Mouse (Mus musculus) midbrain, embryonic 13.5 days (tissue): ENCODE data around the gene Akr1c12. TPM values are rescaled to one million over a fixed set of nuclear protein-coding genes. Genes with fewer than 3 reads are reported as not detected.
"Not testable (repeated sequence)": the region's sequence is repeated elsewhere in the genome, so short reads cannot be mapped to it uniquely, and the experiment has no call there.

Experiments used
- ATAC-seq: fragments of 200-750 bp; cut with Nextera tagmentation; 2 replicates; pipeline ENCODE4 v1.8.0; 2017; ENCODE audit warnings: mild to moderate bottlenecking, moderate TSS enrichment, moderate library complexity
- H3K27ac ChIP-seq: fragments of 300-500 bp; sonication (generic); 2 replicates; pipeline ENCODE4 v1.5.1; 2015; ENCODE audit warnings: inconsistent platforms, mild to moderate bottlenecking, moderate library complexity
- H3K27me3 ChIP-seq: fragments of 300-500 bp; sonication (generic); 2 replicates; pipeline ENCODE4 v1.6.1; 2015; ENCODE audit warnings: mild to moderate bottlenecking, inconsistent platforms
- H3K36me3 ChIP-seq: fragments of 300-500 bp; sonication (generic); 2 replicates; pipeline ENCODE4 v1.6.1; 2015; ENCODE audit warnings: mild to moderate bottlenecking, inconsistent platforms
- H3K4me1 ChIP-seq: fragments of 300-500 bp; sonication (generic); replicated peaks from 2 replicates; pipeline ENCODE4 v1.6.1; 2015; ENCODE audit warnings: inconsistent platforms
- H3K4me2 ChIP-seq: fragments of 300-500 bp; sonication (generic); replicated peaks from 2 replicates; pipeline ENCODE4 v1.6.1; 2015; ENCODE audit warnings: moderate library complexity, mild to moderate bottlenecking, inconsistent platforms
- H3K4me3 ChIP-seq: fragments of 300-500 bp; sonication (generic); replicated peaks from 2 replicates; pipeline ENCODE4 v1.5.1; 2015; ENCODE audit warnings: mild to moderate bottlenecking, inconsistent platforms
- H3K9ac ChIP-seq: fragments of 300-500 bp; sonication (generic); replicated peaks from 2 replicates; pipeline ENCODE4 v1.6.1; 2015; ENCODE audit warnings: mild to moderate bottlenecking, inconsistent platforms
- H3K9me3 ChIP-seq: fragments of 300-500 bp; sonication (generic); 2 replicates; pipeline ENCODE4 v1.6.1; 2016; ENCODE audit warnings: mild to moderate bottlenecking, inconsistent platforms
- WGBS: fragments of 180-500 bp; shearing (Covaris S2); methylation state at CpG from one replicate; pipeline ENCODE4 v1.1.7; 2015; 5-methylcytosine and 5-hydroxymethylcytosine counted together
- polyA plus RNA-seq: library from polyadenylated mRNA; unstranded; fragments of >200 nt; fragmentation: Nextera tagmentation; extraction: Ambion mirVana; gene quantifications from 2 replicates; pipeline ENCODE4 v1.2.1, GENCODE M21; 2015

The Akr1c12 gene
- not detected in 2 replicates for polyA plus RNA-seq

DNA sequence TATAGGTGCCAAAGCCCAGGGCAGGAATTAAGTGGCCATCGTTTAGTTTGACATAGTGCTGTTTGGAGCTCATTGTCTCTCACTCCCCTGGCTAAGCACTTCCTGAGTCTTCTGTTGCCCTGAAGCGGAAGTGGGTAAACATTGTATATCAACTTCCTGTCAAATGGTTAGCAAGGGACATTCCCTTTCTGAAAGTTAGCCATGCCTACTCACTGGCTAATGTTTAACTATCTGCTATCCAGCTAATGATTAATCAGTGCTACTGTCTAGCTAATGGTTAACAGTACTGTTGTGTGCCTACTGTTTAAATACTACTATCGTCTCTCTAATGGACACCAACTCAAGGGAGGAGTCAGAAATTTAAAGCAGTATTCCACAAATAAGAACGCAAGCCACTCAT lies at the start of gene Akr1c12:
Gene Akr1c12, minus strand, starts transcription at position 150 of the 400 bp plus-strand sequence.
- Histone ChIP-seq H3K4me1 (no peaks in the 10 kb centered on the region), H3K27me3 (no peaks in the 10 kb centered on the region), H3K4me2 (no peak within 1 kb of the TSS), H3K9me3 (no peaks in the 10 kb centered on the region), H3K9ac (no peak within 1 kb of the TSS), H3K27ac (no peak within 1 kb of the TSS), H3K4me3 (no peak within 1 kb of the TSS), H3K36me3 (no peaks in the 10 kb centered on the region)
- WGBS, result 86% methylated on average over 4 of the region's 4 CpGs
- ATAC-seq, result no peak

DNA sequence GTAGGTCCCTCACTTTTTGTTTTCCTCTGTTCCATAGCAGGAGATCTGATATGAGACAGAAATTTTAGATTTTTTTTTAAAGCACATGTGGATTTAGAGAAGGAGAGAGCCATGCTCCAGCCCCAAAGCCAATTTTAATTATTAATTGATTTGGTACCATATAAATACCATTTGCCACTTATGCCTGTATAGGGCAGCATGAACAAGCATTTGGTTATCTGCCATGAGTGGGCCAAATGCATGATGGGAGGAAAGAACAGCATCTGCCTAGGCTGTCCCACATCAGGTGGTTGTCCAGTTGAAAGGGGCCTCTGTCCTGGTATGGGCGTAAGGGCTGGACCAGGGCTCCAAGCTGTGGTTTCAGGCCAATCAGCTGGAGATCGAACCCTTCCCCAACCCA lies 39.5 kb upstream of the Akr1c12 start:
- 91% methylated on average over 2 of the region's 2 CpGs for WGBS
- Histone ChIP-seq H3K4me2 (no peak overlapping the region), H3K27me3 (no peaks in the 10 kb centered on the region), H3K9ac (no peak overlapping the region), H3K9me3 (no peaks in the 10 kb centered on the region), H3K27ac (no peak overlapping the region), H3K4me3 (no peak overlapping the region), H3K4me1 (no peaks in the 10 kb centered on the region), H3K36me3 (no peaks in the 10 kb centered on the region)
- no peak for ATAC-seq

DNA sequence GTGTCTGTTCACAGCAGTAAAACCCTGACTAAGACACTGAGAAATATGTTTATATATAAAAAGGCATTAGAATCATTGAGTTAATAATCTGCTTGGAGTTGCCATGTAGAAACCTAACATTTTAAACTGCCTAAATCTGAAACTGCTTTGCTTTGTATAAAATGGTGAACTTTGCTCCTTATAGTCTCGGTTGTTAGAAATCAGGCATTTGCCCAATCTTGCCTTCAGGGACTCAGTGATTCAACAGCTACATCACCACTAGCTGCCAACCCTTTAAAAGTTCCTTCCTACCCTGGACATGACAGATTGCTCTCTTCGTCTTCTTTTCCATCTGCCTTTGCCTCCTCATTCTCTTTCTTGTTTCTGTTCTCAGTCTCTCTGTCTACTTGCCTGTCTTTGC lies 34.7 kb upstream of the Akr1c12 start:
- 83% methylated on average over 2 of the region's 2 CpGs for WGBS
- H3K9ac ChIP-seq, result no peak overlapping the region
- no peak for ATAC-seq

DNA sequence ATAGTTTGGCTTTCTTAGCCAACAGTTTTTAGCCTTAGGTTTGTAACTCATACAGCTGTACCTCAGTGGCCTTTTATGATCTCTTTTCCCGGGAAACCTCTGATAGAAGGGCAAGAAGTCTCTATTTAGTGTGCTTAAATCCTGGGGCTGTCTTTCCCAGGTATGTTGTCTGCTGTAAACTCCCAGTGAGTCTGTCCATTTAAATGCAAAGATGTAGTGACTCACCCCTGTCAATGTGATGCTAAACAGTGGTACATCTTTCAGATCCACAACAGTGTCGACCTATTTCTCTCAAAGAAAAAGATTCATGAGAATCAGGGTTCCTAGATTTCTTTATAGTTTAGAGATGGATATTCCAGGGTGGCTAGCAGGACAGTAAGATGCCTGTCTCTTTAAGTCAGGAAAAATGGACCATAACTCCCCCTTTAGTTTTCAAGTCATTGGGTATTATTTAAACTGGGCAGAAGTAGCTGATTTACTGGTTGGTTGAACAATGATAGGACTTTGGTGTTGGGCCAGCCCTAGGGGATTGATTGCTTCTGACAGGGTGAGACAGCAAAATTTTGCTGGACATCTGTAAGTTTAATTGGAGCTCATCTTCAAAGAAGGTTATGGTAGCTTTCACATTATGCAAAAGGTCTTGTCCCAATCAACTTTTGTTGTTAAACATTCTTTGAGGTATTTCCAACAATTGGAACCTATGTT lies 25.8 kb upstream of the Akr1c12 start:
- no peak for ATAC-seq
- Histone ChIP-seq H3K27me3 (no peaks in the 10 kb centered on the region), H3K4me3 (no peak overlapping the region), H3K36me3 (no peaks in the 10 kb centered on the region), H3K9me3 (no peaks in the 10 kb centered on the region), H3K4me1 (no peaks in the 10 kb centered on the region), H3K27ac (no peak overlapping the region), H3K9ac (no peak overlapping the region), H3K4me2 (no peak overlapping the region)
- WGBS, result 52% methylated on average over 2 of the region's 2 CpGs

More for the DNA sequence above, 34.7 kb upstream of the Akr1c12 start:
- no peaks in the 10 kb centered on the region for H3K36me3 ChIP-seq
- no peaks in the 10 kb centered on the region for H3K9me3 ChIP-seq
- H3K4me2 ChIP-seq, result no peak overlapping the region
- H3K4me3 ChIP-seq, result no peak overlapping the region
- H3K27ac ChIP-seq, result no peak overlapping the region
- no peaks in the 10 kb centered on the region for H3K27me3 ChIP-seq
- no peaks in the 10 kb centered on the region for H3K4me1 ChIP-seq

DNA sequence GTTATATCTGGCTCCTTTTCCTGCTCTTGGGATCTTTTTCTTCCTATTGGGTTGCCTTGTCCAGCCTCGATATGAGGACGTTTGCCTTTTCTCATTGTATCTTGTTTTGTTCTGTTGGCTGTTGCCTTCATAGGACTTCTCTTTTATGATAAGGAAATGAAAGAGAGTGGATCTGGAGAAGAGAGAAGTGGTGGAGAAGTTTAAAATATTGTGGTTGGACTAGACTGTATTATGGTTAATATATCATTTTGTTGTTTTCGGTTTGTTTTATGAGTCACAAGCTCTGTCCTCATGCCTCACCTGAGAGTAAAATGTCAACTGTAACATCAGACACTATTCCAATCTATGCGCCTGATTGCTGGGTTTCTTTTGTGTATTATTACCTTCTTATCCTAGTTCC lies 17.8 kb upstream of the Akr1c12 start:
- H3K4me2 ChIP-seq, result no peak overlapping the region
- 95% methylated on average over 4 of the region's 4 CpGs for WGBS

DNA sequence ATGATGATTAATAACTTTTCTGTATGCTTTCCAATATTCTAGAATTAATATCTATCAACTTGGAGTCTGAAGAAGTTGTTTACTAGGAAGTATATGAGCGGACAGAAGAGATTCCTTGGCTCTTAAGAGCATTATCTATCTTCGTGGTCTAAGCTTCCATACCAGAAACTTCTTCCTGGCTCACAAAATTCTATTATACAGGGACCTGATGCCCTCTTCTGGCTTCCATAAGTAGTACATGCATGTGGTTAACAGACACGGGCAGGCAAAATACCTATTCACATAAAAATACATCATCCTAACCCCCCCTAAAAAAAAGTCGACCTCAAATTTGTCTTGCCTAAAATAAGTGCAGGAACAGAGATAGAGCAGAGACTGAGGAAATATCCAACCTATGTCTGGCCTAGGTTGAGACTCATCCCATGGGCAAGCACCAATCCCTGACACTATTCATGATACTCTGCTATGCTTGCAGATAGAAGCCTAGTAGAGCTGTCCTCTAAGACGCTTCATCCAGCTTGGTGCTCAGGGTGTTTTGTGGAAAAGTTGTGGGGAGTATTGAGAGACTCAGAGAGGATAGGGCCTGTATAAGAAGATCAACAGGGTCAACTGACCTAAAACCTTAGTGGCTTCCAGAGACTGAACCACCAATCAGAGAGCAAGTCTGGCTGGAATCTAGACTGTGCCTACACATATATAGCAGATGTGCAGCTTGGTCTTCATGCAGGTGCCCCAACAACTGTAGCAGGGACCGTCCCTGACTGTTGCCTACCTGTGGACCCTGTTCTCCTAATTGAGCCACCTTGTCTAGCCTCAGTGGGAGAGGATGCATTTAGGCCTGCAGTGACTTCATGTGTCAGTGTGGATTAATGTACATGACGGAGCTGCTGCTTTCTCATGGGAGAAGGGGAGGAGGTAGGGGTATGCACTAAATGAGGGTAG lies 2.5 kb upstream of the Akr1c12 start:
- Histone ChIP-seq H3K4me2 (no peak overlapping the region), H3K9ac (no peak overlapping the region), H3K27ac (no peak overlapping the region), H3K36me3 (no peaks in the 10 kb centered on the region), H3K4me3 (no peak overlapping the region), H3K4me1 (no peaks in the 10 kb centered on the region), H3K9me3 (no peaks in the 10 kb centered on the region), H3K27me3 (no peaks in the 10 kb centered on the region)
- ATAC-seq, result peak; percentile 67
- 37% methylated on average over 7 of the region's 7 CpGs for WGBS

More for the DNA sequence above, 17.8 kb upstream of the Akr1c12 start:
- Histone ChIP-seq H3K4me3 (no peak overlapping the region), H3K27me3 (no peaks in the 10 kb centered on the region), H3K36me3 (no peaks in the 10 kb centered on the region), H3K9ac (no peak overlapping the region), H3K9me3 (no peaks in the 10 kb centered on the region), H3K27ac (no peak overlapping the region), H3K4me1 (no peaks in the 10 kb centered on the region)
- ATAC-seq, result no peak

DNA sequence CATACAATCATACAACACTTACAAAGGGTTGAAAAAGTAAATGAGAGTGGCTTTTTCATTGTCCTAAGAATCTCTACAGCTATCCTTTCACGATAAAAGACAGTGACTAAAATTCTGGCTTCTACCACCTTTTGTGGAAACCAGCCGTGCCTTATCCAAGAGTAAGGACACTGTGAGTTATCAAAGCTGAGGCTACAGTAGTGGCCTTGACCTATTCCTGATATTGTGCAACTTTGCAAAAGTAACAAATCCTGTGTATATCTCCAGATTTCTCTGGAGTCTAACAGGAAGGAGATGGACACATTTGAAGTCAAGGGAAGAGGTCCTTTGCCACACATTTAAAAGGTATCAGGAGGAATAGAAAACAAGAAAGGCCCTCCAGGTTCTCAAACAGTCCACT lies 1.7 kb downstream of the Akr1c12 start:
- ATAC-seq, result no peak
- WGBS, result 91% methylated on average over 2 of the region's 2 CpGs
- Histone ChIP-seq H3K27ac (no peak overlapping the region), H3K4me3 (no peak overlapping the region), H3K4me1 (no peaks in the 10 kb centered on the region), H3K4me2 (no peak overlapping the region), H3K36me3 (no peaks in the 10 kb centered on the region), H3K27me3 (no peaks in the 10 kb centered on the region), H3K9ac (no peak overlapping the region), H3K9me3 (no peaks in the 10 kb centered on the region)

DNA sequence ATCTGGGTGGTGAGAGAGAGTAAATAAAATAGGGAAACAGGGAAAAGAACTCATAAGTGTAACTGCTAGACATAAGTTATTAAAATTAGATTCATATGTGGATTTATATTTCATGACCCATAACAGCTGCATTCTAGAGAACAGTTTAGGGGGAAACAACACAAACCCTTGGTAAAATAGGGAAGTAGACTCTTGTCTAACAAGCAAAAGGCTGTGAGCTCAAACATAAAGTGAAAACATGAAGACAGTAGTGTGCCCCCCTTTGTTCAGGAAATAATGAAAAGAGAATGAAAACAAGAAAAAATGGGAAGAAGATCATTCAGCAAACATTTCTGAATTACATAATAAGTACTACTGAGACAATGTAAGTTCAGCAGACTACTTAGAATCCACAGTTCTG lies 8.4 kb downstream of the Akr1c12 start:
- H3K27me3 ChIP-seq, result no peaks in the 10 kb centered on the region
- H3K4me1 ChIP-seq, result no peaks in the 10 kb centered on the region
- no peak overlapping the region for H3K4me3 ChIP-seq
- no peaks in the 10 kb centered on the region for H3K9me3 ChIP-seq
- no peak overlapping the region for H3K27ac ChIP-seq
- ATAC-seq, result no peak
- H3K4me2 ChIP-seq, result no peak overlapping the region
- H3K9ac ChIP-seq, result no peak overlapping the region
- H3K36me3 ChIP-seq, result no peaks in the 10 kb centered on the region

DNA sequence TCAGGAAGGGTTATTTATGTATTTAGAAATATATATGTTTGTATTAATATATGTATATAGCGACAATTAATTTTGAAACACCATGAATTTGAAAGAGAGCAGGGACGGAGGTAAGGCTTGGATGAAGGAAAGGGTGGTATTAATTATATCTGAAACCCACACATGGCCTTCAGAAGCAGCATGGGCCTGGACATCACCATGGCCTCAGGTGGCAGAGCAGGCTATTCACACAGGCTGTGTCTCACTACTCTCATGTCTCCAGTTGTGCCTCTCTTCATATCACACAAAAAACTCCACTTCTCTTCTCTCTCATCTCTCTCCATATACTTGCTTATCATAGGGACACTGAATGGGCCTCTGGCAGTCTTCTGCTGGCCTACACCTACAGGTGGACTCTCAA lies 13.8 kb downstream of the Akr1c12 start:
- H3K27ac ChIP-seq, H3K27me3 ChIP-seq, H3K36me3 ChIP-seq, H3K9me3 ChIP-seq, ATAC-seq, H3K9ac ChIP-seq, H3K4me3 ChIP-seq, H3K4me2 ChIP-seq, H3K4me1 ChIP-seq: not testable (repeated sequence)
- 88% methylated on average over 2 of the region's 2 CpGs for WGBS

DNA sequence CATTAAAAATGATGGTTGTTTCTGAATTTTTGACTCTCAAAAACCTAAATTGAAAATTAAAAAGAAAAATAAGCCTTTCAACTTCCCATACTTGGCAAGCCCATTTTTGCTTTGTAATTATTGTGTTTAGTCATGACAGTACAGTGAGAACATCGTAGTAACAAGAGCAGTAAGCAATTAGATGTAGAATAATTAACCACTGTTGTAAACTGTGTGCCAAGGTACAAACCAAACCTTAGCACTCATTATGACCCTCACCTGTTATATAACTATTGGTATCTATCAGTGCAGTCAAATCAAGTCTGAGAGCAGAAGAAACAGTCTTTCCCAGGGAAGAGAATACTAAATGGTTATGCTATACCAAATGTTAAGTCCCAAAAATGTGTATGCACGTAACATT lies 14.2 kb downstream of the Akr1c12 start:
- WGBS, result 95% methylated on average over 2 of the region's 2 CpGs
- Histone ChIP-seq H3K27ac (no peak overlapping the region), H3K9me3 (no peaks in the 10 kb centered on the region), H3K4me3 (no peak overlapping the region), H3K36me3 (no peaks in the 10 kb centered on the region), H3K4me1 (no peaks in the 10 kb centered on the region), H3K9ac (no peak overlapping the region), H3K27me3 (no peaks in the 10 kb centered on the region), H3K4me2 (no peak overlapping the region)
- ATAC-seq, result no peak

DNA sequence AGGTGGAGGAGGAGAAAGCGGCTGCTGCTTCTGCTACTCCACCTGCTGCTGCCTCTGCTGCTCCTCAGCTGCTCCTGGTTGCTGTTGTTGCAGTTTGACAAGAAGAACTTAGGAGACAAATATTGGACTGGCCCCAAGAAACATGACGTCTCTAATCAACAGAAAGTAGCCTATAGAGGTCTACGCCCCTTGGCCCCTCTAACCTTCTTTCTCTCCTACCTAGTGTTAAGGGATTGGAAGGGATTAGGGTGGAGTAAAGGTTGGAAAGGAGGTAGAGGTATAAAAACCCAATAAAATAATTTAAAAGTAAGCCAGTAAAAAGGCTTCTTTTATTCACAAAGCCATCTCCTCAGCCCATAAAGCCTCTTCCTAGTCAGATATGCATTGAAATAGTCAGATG lies 14.6 kb downstream of the Akr1c12 start:
- H3K9ac ChIP-seq, result no peak overlapping the region
- no peaks in the 10 kb centered on the region for H3K27me3 ChIP-seq
- no peaks in the 10 kb centered on the region for H3K4me1 ChIP-seq
- H3K4me3 ChIP-seq, result no peak overlapping the region
- ATAC-seq, result no peak
- H3K27ac ChIP-seq, result no peak overlapping the region
- H3K36me3 ChIP-seq, result no peaks in the 10 kb centered on the region
- WGBS, result 91% methylated on average over 3 of the region's 3 CpGs
- no peak overlapping the region for H3K4me2 ChIP-seq
- H3K9me3 ChIP-seq, result no peaks in the 10 kb centered on the region

DNA sequence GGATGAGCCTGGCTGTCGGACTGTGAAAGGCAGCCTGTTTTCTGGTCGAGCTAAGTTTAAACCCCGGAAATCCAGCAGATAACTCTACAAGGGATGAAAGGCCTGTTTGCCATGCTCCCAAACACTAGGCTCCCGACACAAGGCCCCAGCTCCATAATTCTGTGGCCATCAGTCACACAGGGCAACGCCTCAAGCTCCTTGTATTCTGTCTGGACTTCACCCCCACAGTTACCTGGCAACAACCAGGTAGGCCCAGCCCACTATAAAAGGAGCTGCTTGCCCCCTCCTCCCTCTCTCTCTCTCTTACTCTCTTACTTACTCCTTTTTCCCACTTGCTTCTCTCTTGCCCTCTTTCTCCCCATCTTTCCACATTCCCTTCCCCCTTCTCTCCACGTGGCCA lies 21.9 kb downstream of the Akr1c12 start:
- 86% methylated on average over 6 of the region's 6 CpGs for WGBS
- Histone ChIP-seq H3K36me3 (no peaks in the 10 kb centered on the region), H3K4me2 (no peak overlapping the region), H3K4me3 (no peak overlapping the region), H3K9me3 (no peaks in the 10 kb centered on the region), H3K27ac (no peak overlapping the region), H3K27me3 (no peaks in the 10 kb centered on the region), H3K4me1 (no peaks in the 10 kb centered on the region), H3K9ac (no peak overlapping the region)
- ATAC-seq, result no peak
